Mouse (Mus musculus): ENCODE data around the gene Ube2m. TPM values are rescaled to one million over a fixed set of nuclear protein-coding genes. Genes with fewer than 3 reads are reported as not detected.

Gene Ube2m
- polyA plus RNA-seq, 1 experiment from 2014 or later: 90.9 TPM

- 31% methylated on average over 13 of the region's 13 CpGs for WGBS
Observed at GRCm38 (mm10) chr7:13033451-13034147, 4.5 kb downstream of the Ube2m start.

GRCm38 (mm10) chr7:13032541-13032940 is 5.5 kb downstream of the Ube2m start:
- ATAC-seq (ENCODE audit: low FRiP score, low TSS enrichment): no peak
- no peak for DNase-seq (ENCODE audit: low spot score)
- TF ChIP-seq EP300 (optimal IDR thresholded peaks at IDR 0.05) (no peak), CTCF (IDR thresholded peaks at IDR 0.05; ENCODE audit: low read depth) (no peak)
- peaks cover 45% of the 10 kb centered on the region for H3K36me3 ChIP-seq (ENCODE audit: control insufficient read depth, insufficient read depth, low read length)
- no peak overlapping the region for H3K9ac ChIP-seq (ENCODE audit: low read length)
- peaks cover 6% of the 10 kb centered on the region; the same call in 1 of the 2 replicates for H3K4me1 ChIP-seq (replicated peaks; ENCODE audit: control insufficient read depth, insufficient read depth)
- H3K27me3 ChIP-seq (ENCODE audit: control insufficient read depth, insufficient read depth, low read length): no peaks in the 10 kb centered on the region
- 87% methylated on average over 7 of the region's 7 CpGs for WGBS
- no peaks in the 10 kb centered on the region for H3K9me3 ChIP-seq (ENCODE audit: control insufficient read depth, low read length)
- H3K4me2 ChIP-seq (replicated peaks; ENCODE audit: low read depth): no peak overlapping the region
- H3K4me3 ChIP-seq (ENCODE audit: low read depth, low read length): no peak overlapping the region
- no peak overlapping the region for H3K27ac ChIP-seq (replicated peaks)

More at GRCm38 (mm10) chr7:13033451-13034147, 4.5 kb downstream of the Ube2m start:
- Histone ChIP-seq H3K4me3 (ENCODE audit: low read depth, low read length) (peak overlapping the region; percentile 57), H3K4me2 (replicated peaks; ENCODE audit: low read depth) (peak overlapping the region; percentile 74), H3K27me3 (ENCODE audit: control insufficient read depth, insufficient read depth, low read length) (no peaks in the 10 kb centered on the region), H3K36me3 (ENCODE audit: control insufficient read depth, insufficient read depth, low read length) (peaks cover 36% of the 10 kb centered on the region), H3K9me3 (ENCODE audit: control insufficient read depth, low read length) (no peaks in the 10 kb centered on the region), H3K4me1 (replicated peaks; ENCODE audit: control insufficient read depth, insufficient read depth) (peaks cover 6% of the 10 kb centered on the region; the same call in 1 of the 2 replicates), H3K27ac (replicated peaks) (peak overlapping the region; percentile 96), H3K9ac (ENCODE audit: low read length) (peak overlapping the region; percentile 79)
- no peak for TF ChIP-seq EP300 (optimal IDR thresholded peaks at IDR 0.05)
- TF ChIP-seq CTCF (IDR thresholded peaks at IDR 0.05; ENCODE audit: low read depth): no peak
- ATAC-seq (ENCODE audit: low FRiP score, low TSS enrichment) (no peak), DNase-seq (ENCODE audit: low spot score) (no peak)

- H3K4me2 ChIP-seq (replicated peaks; ENCODE audit: low read depth): no peak overlapping the region
- H3K4me1 ChIP-seq (replicated peaks; ENCODE audit: control insufficient read depth, insufficient read depth): peaks cover 6% of the 10 kb centered on the region; the same call in 1 of the 2 replicates
- TF ChIP-seq CTCF (IDR thresholded peaks at IDR 0.05; ENCODE audit: low read depth): no peak
- TF ChIP-seq EP300 (optimal IDR thresholded peaks at IDR 0.05): no peak
- DNase-seq (ENCODE audit: low spot score): no peak
- H3K9ac ChIP-seq (ENCODE audit: low read length): no peak overlapping the region
- H3K4me3 ChIP-seq (ENCODE audit: low read depth, low read length): no peak overlapping the region
- WGBS: 80% methylated on average over 2 of the region's 2 CpGs
- H3K27ac ChIP-seq (replicated peaks): no peak overlapping the region
- no peak for ATAC-seq (ENCODE audit: low FRiP score, low TSS enrichment)
- no peaks in the 10 kb centered on the region for H3K9me3 ChIP-seq (ENCODE audit: control insufficient read depth, low read length)
- H3K36me3 ChIP-seq (ENCODE audit: control insufficient read depth, insufficient read depth, low read length): peaks cover 50% of the 10 kb centered on the region
- H3K27me3 ChIP-seq (ENCODE audit: control insufficient read depth, insufficient read depth, low read length): no peaks in the 10 kb centered on the region
Observed at GRCm38 (mm10) chr7:13031983-13032382, 6.1 kb downstream of the Ube2m start.

DNA sequence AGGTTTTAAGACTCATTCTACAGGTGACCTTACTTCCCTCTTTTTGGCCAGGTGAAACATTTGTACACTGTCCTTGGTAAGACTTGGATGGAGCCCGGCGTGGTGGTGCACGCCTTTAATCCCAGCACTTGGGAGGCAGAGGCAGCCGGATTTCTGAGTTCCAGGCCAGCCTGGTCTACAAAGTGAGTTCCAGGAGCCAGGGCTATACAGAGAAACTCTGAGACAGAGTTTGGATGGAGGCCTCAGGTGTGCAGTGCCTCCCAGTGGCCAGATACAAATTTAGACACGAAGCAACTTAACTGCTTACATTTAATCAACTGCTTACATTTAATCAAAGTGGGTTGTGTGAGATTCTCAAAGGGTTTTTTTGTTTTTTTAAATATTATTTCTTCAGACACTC is 7.0 kb downstream of the Ube2m start:
- ATAC-seq (ENCODE audit: low FRiP score, low TSS enrichment) (no peak), DNase-seq (ENCODE audit: low spot score) (no peak)
- peaks cover 56% of the 10 kb centered on the region for H3K36me3 ChIP-seq (ENCODE audit: control insufficient read depth, insufficient read depth, low read length)
- WGBS: 69% methylated on average over 5 of the region's 5 CpGs
- no peak overlapping the region for H3K4me3 ChIP-seq (ENCODE audit: low read depth, low read length)
- H3K27ac ChIP-seq (replicated peaks): no peak overlapping the region
- H3K9me3 ChIP-seq (ENCODE audit: control insufficient read depth, low read length): no peaks in the 10 kb centered on the region
- no peaks in the 10 kb centered on the region for H3K27me3 ChIP-seq (ENCODE audit: control insufficient read depth, insufficient read depth, low read length)
- H3K4me2 ChIP-seq (replicated peaks; ENCODE audit: low read depth): no peak overlapping the region
- no peaks in the 10 kb centered on the region; the same call in 1 of the 2 replicates for H3K4me1 ChIP-seq (replicated peaks; ENCODE audit: control insufficient read depth, insufficient read depth)
- H3K9ac ChIP-seq (ENCODE audit: low read length): no peak overlapping the region
- no peak for TF ChIP-seq EP300 (optimal IDR thresholded peaks at IDR 0.05)
- TF ChIP-seq CTCF (IDR thresholded peaks at IDR 0.05; ENCODE audit: low read depth): peak; percentile 69

DNA sequence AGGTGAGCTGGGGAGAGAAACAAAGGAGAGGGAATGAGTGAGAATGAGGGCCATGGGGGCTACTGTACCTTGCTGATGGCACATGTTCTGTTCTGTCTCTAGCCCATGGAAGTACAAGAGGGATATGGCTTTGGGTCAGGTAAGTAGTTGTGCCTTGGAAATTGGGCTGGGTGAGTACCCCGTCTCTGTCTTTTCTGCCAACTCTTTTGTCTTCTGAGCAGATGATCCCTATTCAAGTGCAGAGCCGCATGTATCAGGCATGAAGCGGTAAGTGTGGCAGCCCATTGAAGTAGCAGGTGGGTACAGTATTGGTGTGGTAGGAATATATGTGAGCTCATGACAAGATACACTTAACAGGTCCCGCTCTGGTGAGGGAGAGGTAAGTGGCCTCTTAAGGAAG is 9.1 kb downstream of the Ube2m start:
- H3K9ac ChIP-seq (ENCODE audit: low read length): no peak overlapping the region

DNA sequence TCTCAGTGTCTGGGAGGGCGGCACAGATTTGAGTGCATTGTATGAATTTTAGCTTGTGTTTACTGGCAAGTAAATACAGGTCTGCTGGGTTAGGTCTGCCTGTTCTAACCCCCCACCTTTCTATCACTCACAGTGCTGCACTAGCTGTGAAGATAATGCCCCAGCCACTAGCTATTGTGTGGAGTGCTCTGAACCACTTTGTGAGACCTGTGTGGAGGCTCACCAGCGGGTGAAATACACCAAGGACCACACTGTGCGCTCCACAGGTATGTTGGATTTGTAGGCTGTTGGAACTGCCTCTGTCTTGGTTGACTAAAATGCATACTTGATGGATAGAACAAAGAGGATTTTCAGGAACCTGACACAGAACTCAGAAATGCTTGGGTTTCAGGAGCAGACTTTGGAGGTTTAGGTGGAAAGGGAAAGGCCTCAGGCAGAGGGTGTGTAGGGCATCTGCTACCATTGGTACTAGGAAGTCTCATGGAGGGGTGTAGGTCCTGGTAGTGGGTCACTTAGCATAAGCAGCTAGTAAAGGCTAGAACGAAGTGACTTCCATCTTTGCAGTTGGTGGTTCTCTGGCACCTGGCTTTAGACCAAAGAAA is 12.5 kb downstream of the Ube2m start:
- Histone ChIP-seq H3K36me3 (ENCODE audit: control insufficient read depth, insufficient read depth, low read length) (peaks cover 40% of the 10 kb centered on the region), H3K9me3 (ENCODE audit: control insufficient read depth, low read length) (no peaks in the 10 kb centered on the region), H3K4me3 (ENCODE audit: low read depth, low read length) (peak overlapping the region; percentile 92), H3K4me2 (replicated peaks; ENCODE audit: low read depth) (peak overlapping the region; percentile 85), H3K27ac (replicated peaks) (no peak overlapping the region), H3K27me3 (ENCODE audit: control insufficient read depth, insufficient read depth, low read length) (no peaks in the 10 kb centered on the region), H3K4me1 (replicated peaks; ENCODE audit: control insufficient read depth, insufficient read depth) (peaks cover 5% of the 10 kb centered on the region), H3K9ac (ENCODE audit: low read length) (peak overlapping the region; percentile 92)
- DNase-seq (ENCODE audit: low spot score) (no peak), ATAC-seq (ENCODE audit: low FRiP score, low TSS enrichment) (no peak)
- TF ChIP-seq EP300 (optimal IDR thresholded peaks at IDR 0.05): no peak
- WGBS: 24% methylated on average over 4 of the region's 4 CpGs

More for the DNA sequence above, 9.1 kb downstream of the Ube2m start:
- DNase-seq (ENCODE audit: low spot score) (no peak), ATAC-seq (ENCODE audit: low FRiP score, low TSS enrichment) (no peak)
- Histone ChIP-seq H3K4me2 (replicated peaks; ENCODE audit: low read depth) (no peak overlapping the region), H3K4me1 (replicated peaks; ENCODE audit: control insufficient read depth, insufficient read depth) (peaks cover 5% of the 10 kb centered on the region), H3K9me3 (ENCODE audit: control insufficient read depth, low read length) (no peaks in the 10 kb centered on the region), H3K27me3 (ENCODE audit: control insufficient read depth, insufficient read depth, low read length) (no peaks in the 10 kb centered on the region), H3K4me3 (ENCODE audit: low read depth, low read length) (no peak overlapping the region), H3K27ac (replicated peaks) (no peak overlapping the region), H3K36me3 (ENCODE audit: control insufficient read depth, insufficient read depth, low read length) (peaks cover 53% of the 10 kb centered on the region)
- no peak for TF ChIP-seq CTCF (IDR thresholded peaks at IDR 0.05; ENCODE audit: low read depth)
- TF ChIP-seq EP300 (optimal IDR thresholded peaks at IDR 0.05): no peak
- 89% methylated on average over 4 of the region's 4 CpGs for WGBS
